Mouse (Mus musculus): ENCODE measurements around the gene C1rb. TPM values are rescaled to one million over a fixed set of nuclear protein-coding genes. Genes with fewer than 3 reads are reported as not detected.

C1rb gene
- polyA plus RNA-seq, 1 experiment from 2014 or later = not detected

DNA sequence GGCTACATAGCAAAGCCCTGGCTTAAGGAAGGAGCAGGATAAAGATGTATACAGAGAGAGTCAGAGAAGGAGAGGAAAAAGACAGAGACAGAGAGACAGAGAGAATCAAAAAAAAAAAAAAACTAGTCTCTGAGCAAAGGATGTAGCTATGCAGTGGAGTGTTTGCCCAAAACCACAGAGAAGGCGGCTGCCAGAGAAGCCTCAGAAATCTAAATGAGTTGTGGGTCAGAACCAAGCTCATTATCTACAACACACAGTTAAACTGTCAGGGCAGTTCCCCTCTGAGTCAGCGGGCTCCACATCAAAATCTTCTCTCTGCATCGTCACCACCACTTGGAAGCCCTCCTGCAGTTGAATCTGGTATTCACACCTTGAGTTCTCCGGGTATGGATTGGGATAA, 60.7 kb downstream of the C1rb start:
- WGBS = 68% methylated on average over 4 of the region's 4 CpGs

More for the DNA sequence above, 60.7 kb downstream of the C1rb start:
- Histone ChIP-seq H3K9me3 (replicated peaks; ENCODE audit: control insufficient read depth, low read length) (no peaks in the 10 kb centered on the region), H3K4me1 (ENCODE audit: control insufficient read depth, insufficient read depth, low read length) (no peaks in the 10 kb centered on the region), H3K27ac (ENCODE audit: low read length) (no peak overlapping the region), H3K4me3 (ENCODE audit: low read length) (no peak overlapping the region), H3K36me3 (ENCODE audit: control insufficient read depth, insufficient read depth) (no peaks in the 10 kb centered on the region), H3K9ac (ENCODE audit: low read length) (no peak overlapping the region), H3K4me2 (ENCODE audit: low read depth, low read length) (no peak overlapping the region), H3K27me3 (ENCODE audit: control insufficient read depth, insufficient read depth, low read length) (no peaks in the 10 kb centered on the region)
- no peak for ATAC-seq (replicated peaks; ENCODE audit: extremely low read depth, insufficient read depth, low FRiP score)

Other genes starting within 250 kb of the C1rb start
- gene Pex5, start 155.2 kb upstream of the C1rb start, polyA plus RNA-seq (2015; fragmentation: Nextera tagmentation; extraction: Ambion mirVana) = 28.8 and 31.6 TPM in 2 replicates
- gene Clstn3, start 105.5 kb upstream of the C1rb start, polyA plus RNA-seq (2015; fragmentation: Nextera tagmentation; extraction: Ambion mirVana) = 0.87 TPM in 2 replicates
- gene C1rl, start 77.2 kb upstream of the C1rb start, polyA plus RNA-seq (2015; fragmentation: Nextera tagmentation; extraction: Ambion mirVana) = 0.34 and 0.42 TPM in 2 replicates
- 2.1 and 2.4 TPM in 2 replicates for gene C1ra, start 57.9 kb upstream of the C1rb start, polyA plus RNA-seq (2015; fragmentation: Nextera tagmentation; extraction: Ambion mirVana)
- 2.2 and 3.7 TPM in 2 replicates for gene C1s1, start 27.9 kb upstream of the C1rb start, polyA plus RNA-seq (2015; fragmentation: Nextera tagmentation; extraction: Ambion mirVana)
- gene C1s2, start 65.8 kb downstream of the C1rb start, polyA plus RNA-seq (2015; fragmentation: Nextera tagmentation; extraction: Ambion mirVana) = 0.05 and 0.06 TPM in 2 replicates
- gene Lpcat3, start 92.7 kb downstream of the C1rb start, polyA plus RNA-seq (2015; fragmentation: Nextera tagmentation; extraction: Ambion mirVana) = 50.1 and 54.2 TPM in 2 replicates
- gene Emg1, start 141.9 kb downstream of the C1rb start, polyA plus RNA-seq (2015; fragmentation: Nextera tagmentation; extraction: Ambion mirVana) = 125 and 133 TPM in 2 replicates
- 347 and 355 TPM in 2 replicates for gene Phb2, start 142.0 kb downstream of the C1rb start, polyA plus RNA-seq (2015; fragmentation: Nextera tagmentation; extraction: Ambion mirVana)
- 14.6 and 31.3 TPM in 2 replicates for gene Ptpn6, start 168.4 kb downstream of the C1rb start, polyA plus RNA-seq (2015; fragmentation: Nextera tagmentation; extraction: Ambion mirVana)
- 429 and 447 TPM in 2 replicates for gene Grcc10, start 171.1 kb downstream of the C1rb start, polyA plus RNA-seq (2015; fragmentation: Nextera tagmentation; extraction: Ambion mirVana)
- gene Gm45234, start 185.7 kb downstream of the C1rb start, polyA plus RNA-seq (2015; fragmentation: Nextera tagmentation; extraction: Ambion mirVana) = not detected in 2 replicates
- 9.4 and 10.4 TPM in 2 replicates for gene Atn1, start 186.2 kb downstream of the C1rb start, polyA plus RNA-seq (2015; fragmentation: Nextera tagmentation; extraction: Ambion mirVana)
- 3.7 and 4.3 TPM in 2 replicates for gene Eno2, start 199.4 kb downstream of the C1rb start, polyA plus RNA-seq (2015; fragmentation: Nextera tagmentation; extraction: Ambion mirVana)
- 2.5 and 5.7 TPM in 2 replicates for gene Lrrc23, start 209.4 kb downstream of the C1rb start, polyA plus RNA-seq (2015; fragmentation: Nextera tagmentation; extraction: Ambion mirVana)
- 7.4 and 9.2 TPM in 2 replicates for gene Spsb2, start 238.4 kb downstream of the C1rb start, polyA plus RNA-seq (2015; fragmentation: Nextera tagmentation; extraction: Ambion mirVana)
- gene Tpi1, start 244.0 kb downstream of the C1rb start, polyA plus RNA-seq (2015; fragmentation: Nextera tagmentation; extraction: Ambion mirVana) = 1,525 and 1,576 TPM in 2 replicates